Mouse (Mus musculus) liver, adult 2 months (tissue): ENCODE results near the gene Gm8660. TPM values are rescaled to one million over a fixed set of nuclear protein-coding genes. Genes with fewer than 3 reads are reported as not detected.
"Not testable (repeated sequence)": the region's sequence is repeated elsewhere in the genome, so short reads cannot be mapped to it uniquely, and the experiment has no call there.

Experiments
- DNase-seq: peaks from one replicate; pipeline ENCODE4 v3.0.0-alpha.2; 2011; ENCODE audit warnings: low read depth, low spot score; ENCODE audit errors: extremely low read depth
- H3K27ac ChIP-seq: fragments of 200-500 bp; replicated peaks from 2 replicates; pipeline ENCODE4 v1.5.1; 2012; ENCODE audit warnings: low read depth, mild to moderate bottlenecking, control low read depth, inconsistent platforms, low read length; ENCODE audit not compliant: insufficient read depth
- H3K27me3 ChIP-seq: fragments of 200-500 bp; 2 replicates; pipeline ENCODE4 v1.6.1; 2012; ENCODE audit warnings: mild to moderate bottlenecking, moderate library complexity, low read length, inconsistent platforms; ENCODE audit not compliant: control insufficient read depth, insufficient read depth
- H3K36me3 ChIP-seq: fragments of 200-500 bp; 2 replicates; pipeline ENCODE4 v1.6.1; 2012; ENCODE audit warnings: low read length, inconsistent platforms; ENCODE audit not compliant: control insufficient read depth, insufficient read depth
- H3K4me1 ChIP-seq: fragments of 200-500 bp; 2 replicates; pipeline ENCODE4 v1.6.1; 2011; ENCODE audit warnings: low read length; ENCODE audit not compliant: control insufficient read depth, insufficient read depth
- H3K4me3 ChIP-seq: fragments of 200-500 bp; 2 replicates; pipeline ENCODE4 v1.5.1; 2011; ENCODE audit warnings: low read depth, mild to moderate bottlenecking, control low read depth, low read length, moderate library complexity; ENCODE audit not compliant: insufficient read depth
- H3K79me2 ChIP-seq: fragments of 200-500 bp; 2 replicates; pipeline ENCODE4 v1.6.1; 2012; ENCODE audit warnings: inconsistent platforms, mild to moderate bottlenecking, low read length, moderate library complexity; ENCODE audit not compliant: control insufficient read depth, insufficient read depth
- H3K9ac ChIP-seq: fragments of 200-500 bp; 2 replicates; pipeline ENCODE4 v1.6.1; 2012; ENCODE audit warnings: low read depth, mild to moderate bottlenecking, control low read depth, inconsistent platforms, low read length
- WGBS: fragments of 180-500 bp; shearing (Covaris S2); methylation state at CpG from one replicate; pipeline ENCODE4 v1.1.7; 2018; 5-methylcytosine and 5-hydroxymethylcytosine counted together
- polyA plus RNA-seq: library from polyadenylated mRNA; depleted of rRNA; stranded (reverse); fragments of >200 nt; gene quantifications from 2 replicates; pipeline ENCODE4 v1.2.3, GENCODE M21; 2012; rRNA removed
- total RNA-seq: library from RNA; depleted of rRNA; stranded (reverse); fragments of >200 nt; gene quantifications from 2 replicates; pipeline ENCODE4 v1.2.3, GENCODE M21; 2014; rRNA removed

The Gm8660 gene
- not detected in 2 replicates for total RNA-seq
- polyA plus RNA-seq: not detected in 2 replicates

DNA sequence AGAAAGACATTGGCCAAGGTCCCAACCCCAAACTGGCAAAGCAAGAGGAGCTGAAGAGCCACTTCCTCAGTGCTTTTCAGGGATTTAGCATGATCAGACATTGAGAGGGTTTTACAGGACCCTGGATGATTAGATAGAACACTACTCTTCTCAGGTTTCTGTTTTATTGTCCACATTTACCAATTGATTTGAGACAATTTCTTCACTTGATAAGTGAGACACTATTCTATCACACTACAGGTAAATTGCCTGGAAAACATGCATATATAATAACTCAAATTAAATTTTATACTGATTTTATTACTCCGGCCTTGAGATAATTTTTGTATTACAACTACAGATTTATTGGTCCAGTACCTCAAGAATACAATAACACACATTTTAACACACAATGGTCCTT is at the start of gene Gm8660:
TSS of gene Gm8660 (minus strand) at position 101 of the 400 bp plus-strand sequence.
- no CpG with 5 or more reads among the region's 1 CpGs for WGBS
- not testable (repeated sequence) for DNase-seq, H3K36me3 ChIP-seq, H3K4me3 ChIP-seq, H3K79me2 ChIP-seq, H3K4me1 ChIP-seq, H3K27ac ChIP-seq, H3K9ac ChIP-seq, H3K27me3 ChIP-seq

DNA sequence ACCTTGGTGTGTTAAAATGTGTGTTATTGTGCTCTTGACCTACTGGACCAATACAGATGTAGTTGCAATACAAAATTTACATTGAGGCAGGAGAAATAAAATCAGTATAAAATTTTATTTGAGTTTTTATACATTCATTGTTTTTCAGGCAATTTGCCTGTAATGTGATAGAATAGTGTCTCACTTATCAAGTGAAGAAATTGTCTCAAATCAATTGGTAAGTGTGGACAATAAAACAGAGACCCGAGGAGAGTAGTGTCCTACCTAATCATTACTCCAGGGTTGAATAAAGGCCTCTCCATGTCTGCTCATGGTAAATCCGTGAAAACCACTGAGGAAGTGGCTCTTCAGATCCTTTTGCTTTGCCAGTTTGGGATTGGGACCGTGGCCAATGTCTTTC is 42.4 kb upstream of the Gm8660 start, which contains the start of gene Vmn1r148:
TSS of gene Vmn1r148 (plus strand) at position 301 of the 400 bp plus-strand sequence.
- H3K4me3 ChIP-seq, H3K27ac ChIP-seq, H3K27me3 ChIP-seq, H3K4me1 ChIP-seq, H3K36me3 ChIP-seq, H3K9ac ChIP-seq, DNase-seq, H3K79me2 ChIP-seq: not testable (repeated sequence)
- WGBS: no CpG with 5 or more reads among the region's 3 CpGs

DNA sequence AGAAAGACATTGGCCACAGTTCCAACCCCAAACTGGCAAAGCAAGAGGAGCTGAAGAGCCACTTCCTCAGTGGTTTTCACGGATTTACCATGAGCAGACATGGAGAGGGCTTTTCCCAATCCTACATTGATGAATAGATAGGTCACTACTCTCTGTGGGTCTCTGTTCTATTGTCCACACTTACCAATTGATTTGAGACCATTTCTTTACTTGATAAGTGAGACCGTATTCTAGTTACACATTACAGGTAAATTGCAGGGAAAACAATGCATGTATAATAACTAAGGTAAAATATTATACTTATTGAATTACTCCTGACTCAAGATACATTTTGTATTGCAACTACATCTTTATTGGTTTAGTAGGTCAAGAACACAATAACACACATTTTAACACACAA is 41.2 kb downstream of the Gm8660 start, which contains the start of gene Gm4187:
TSS of gene Gm4187 (minus strand) at position 101 of the 400 bp plus-strand sequence.
- no CpG with 5 or more reads among the region's 2 CpGs for WGBS
- not testable (repeated sequence) for H3K4me3 ChIP-seq, H3K79me2 ChIP-seq, DNase-seq, H3K4me1 ChIP-seq, H3K27me3 ChIP-seq, H3K27ac ChIP-seq, H3K36me3 ChIP-seq, H3K9ac ChIP-seq

Other genes with a start within 250 kb of the Gm8660 start
- gene Gm10666, start 236.3 kb downstream of the Gm8660 start, total RNA-seq: not detected in 2 replicates
- gene Gm10666, start 236.3 kb downstream of the Gm8660 start, polyA plus RNA-seq: not detected in 2 replicates
- gene Vmn1r142, start 207.0 kb downstream of the Gm8660 start, total RNA-seq: not detected in 2 replicates
- not detected in 2 replicates for gene Vmn1r142, start 207.0 kb downstream of the Gm8660 start, polyA plus RNA-seq
- not detected in 2 replicates for gene Vmn1r143, start 181.7 kb downstream of the Gm8660 start, total RNA-seq
- not detected in 2 replicates for gene Vmn1r143, start 181.7 kb downstream of the Gm8660 start, polyA plus RNA-seq
- not detected in 2 replicates for gene Gm8653, start 169.8 kb downstream of the Gm8660 start, total RNA-seq
- gene Gm8653, start 169.8 kb downstream of the Gm8660 start, polyA plus RNA-seq: not detected in 2 replicates
- gene Gm8453, start 141.6 kb downstream of the Gm8660 start, total RNA-seq: not detected in 2 replicates
- not detected in 2 replicates for gene Gm8453, start 141.6 kb downstream of the Gm8660 start, polyA plus RNA-seq
- gene Gm4187, start 41.3 kb downstream of the Gm8660 start, total RNA-seq: not detected in 2 replicates
- not detected in 2 replicates for gene Gm4187, start 41.3 kb downstream of the Gm8660 start, polyA plus RNA-seq
- not detected in 2 replicates for gene Vmn1r148, start 42.5 kb upstream of the Gm8660 start, total RNA-seq
- not detected in 2 replicates for gene Vmn1r148, start 42.5 kb upstream of the Gm8660 start, polyA plus RNA-seq
- gene Vmn1r149, start 67.2 kb upstream of the Gm8660 start, total RNA-seq: not detected in 2 replicates
- not detected in 2 replicates for gene Vmn1r149, start 67.2 kb upstream of the Gm8660 start, polyA plus RNA-seq
- gene Gm10665, start 93.0 kb upstream of the Gm8660 start, total RNA-seq: not detected in 2 replicates
- not detected in 2 replicates for gene Gm10665, start 93.0 kb upstream of the Gm8660 start, polyA plus RNA-seq
- gene Vmn1r151, start 128.6 kb upstream of the Gm8660 start, total RNA-seq: not detected in 2 replicates
- not detected in 2 replicates for gene Vmn1r151, start 128.6 kb upstream of the Gm8660 start, polyA plus RNA-seq
- not detected in 2 replicates for gene Vmn1r152, start 151.9 kb upstream of the Gm8660 start, total RNA-seq
- gene Vmn1r152, start 151.9 kb upstream of the Gm8660 start, polyA plus RNA-seq: not detected in 2 replicates
- gene Gm8677, start 163.8 kb upstream of the Gm8660 start, total RNA-seq: not detected in 2 replicates
- not detected in 2 replicates for gene Gm8677, start 163.8 kb upstream of the Gm8660 start, polyA plus RNA-seq
- gene Gm4201, start 194.3 kb upstream of the Gm8660 start, total RNA-seq: not detected in 2 replicates
- gene Gm4201, start 194.3 kb upstream of the Gm8660 start, polyA plus RNA-seq: not detected in 2 replicates
- gene Gm4565, start 217.1 kb upstream of the Gm8660 start, total RNA-seq: not detected in 2 replicates
- gene Gm4565, start 217.1 kb upstream of the Gm8660 start, polyA plus RNA-seq: not detected in 2 replicates